In genomic region chr12:25360726-25361125, GRCm38 (mm10) we compare ENCODE assay signal across 15 mouse cellular contexts.
"Had no signal": no experiment of that assay in that cellular context is flagged by ENCODE, and none has a peak within 500 bp of the region (broad histone marks: within the 10 kb centered on the region; RNA-seq: fewer than 3 reads in every experiment).

No protein-coding gene starts in this region.

- H3K9ac ChIP-seq: lung, embryonic 15.5 days; midbrain, embryonic 12.5 days; neural tube, embryonic 12.5 days; stomach, embryonic 15.5 days had no signal

- ATAC-seq: lung, postnatal 0 days; midbrain, embryonic 16.5 days had no signal

- H3K4me1 ChIP-seq: lung, embryonic 15.5 days; midbrain, embryonic 12.5 days; neural tube, embryonic 12.5 days; stomach, embryonic 15.5 days had no signal

- H3K4me3 ChIP-seq: lung, embryonic 15.5 days; megakaryocyte, embryonic 14.5 days; midbrain, embryonic 12.5 days; neural tube, embryonic 12.5 days; stomach, embryonic 15.5 days had no signal

- H3K36me3 ChIP-seq: lung, embryonic 15.5 days; midbrain, embryonic 12.5 days; neural tube, embryonic 12.5 days; stomach, embryonic 15.5 days had no signal

- DNase-seq: lung, adult 2 months; lung, postnatal 14 days; lung, postnatal 36 days; midbrain, embryonic 14.5 days; right cerebral cortex, postnatal 14 days; thymus, adult 2 months had no signal

- H3K9me3 ChIP-seq: lung, embryonic 15.5 days; megakaryocyte, embryonic 14.5 days; midbrain, embryonic 12.5 days; neural tube, embryonic 12.5 days; stomach, embryonic 15.5 days had no signal

- H3K27me3 ChIP-seq: lung, embryonic 15.5 days; midbrain, embryonic 12.5 days; neural tube, embryonic 12.5 days; stomach, embryonic 15.5 days had no signal

- H3K27ac ChIP-seq: lung, embryonic 15.5 days; macrophage; midbrain, embryonic 12.5 days; neural tube, embryonic 12.5 days; stomach, embryonic 15.5 days; stomach, postnatal 0 days had no signal

- H3K4me2 ChIP-seq: lung, embryonic 15.5 days; midbrain, embryonic 12.5 days; neural tube, embryonic 12.5 days; stomach, embryonic 15.5 days had no signal
